Mouse (Mus musculus): ENCODE results near the gene Btbd9. TPM values are rescaled to one million over a fixed set of nuclear protein-coding genes. Genes with fewer than 3 reads are reported as not detected.

The Btbd9 gene
- total and polyA plus RNA-seq, 2 experiments from 2014 or later, result 30.3 to 31.0 TPM

- H3K27me3 ChIP-seq (ENCODE audit: control insufficient read depth, insufficient read depth, low read length), result no peaks in the 10 kb centered on the region
- no peak overlapping the region for H3K4me3 ChIP-seq (ENCODE audit: low read depth, low read length)
- H3K36me3 ChIP-seq (replicated peaks; ENCODE audit: control insufficient read depth, insufficient read depth, low read length), result no peaks in the 10 kb centered on the region
- no peak overlapping the region for H3K4me2 ChIP-seq (ENCODE audit: low read depth, low read length)
- 0 out of 2 replicates have a peak, but pooled peaks cover 4% of the 10 kb centered on the region for H3K4me1 ChIP-seq (ENCODE audit: control insufficient read depth, insufficient read depth)
- WGBS, result 86% methylated on average over 4 of the region's 4 CpGs
- ATAC-seq (ENCODE audit: insufficient read depth, low read depth) (no peak), DNase-seq (ENCODE audit: low spot score) (no peak)
- no peak overlapping the region for H3K27ac ChIP-seq (ENCODE audit: low read depth)
- H3K9ac ChIP-seq (replicated peaks; ENCODE audit: low read depth, low read length), result no peak overlapping the region
- no peaks in the 10 kb centered on the region for H3K9me3 ChIP-seq (replicated peaks; ENCODE audit: control insufficient read depth, low read length)
- TF ChIP-seq CTCF (IDR thresholded peaks at IDR 0.05; ENCODE audit: low read depth), result no peak
- no peak for TF ChIP-seq EP300 (IDR thresholded peaks at IDR 0.05; ENCODE audit: low read depth)
These were observed 313.8 kb downstream of the Btbd9 start for GRCm38 (mm10) chr17:30262440-30262839.

- no peak for DNase-seq (ENCODE audit: low spot score)
- ATAC-seq (ENCODE audit: insufficient read depth, low read depth), result no peak
These were observed 314.3 kb downstream of the Btbd9 start for GRCm38 (mm10) chr17:30261983-30262340.

GRCm38 (mm10) chr17:30261307-30261982 is 314.8 kb downstream of the Btbd9 start:
- Histone ChIP-seq H3K4me3 (ENCODE audit: low read depth, low read length) (no peak overlapping the region), H3K36me3 (replicated peaks; ENCODE audit: control insufficient read depth, insufficient read depth, low read length) (no peaks in the 10 kb centered on the region), H3K9ac (replicated peaks; ENCODE audit: low read depth, low read length) (no peak overlapping the region), H3K27ac (ENCODE audit: low read depth) (no peak overlapping the region), H3K4me1 (ENCODE audit: control insufficient read depth, insufficient read depth) (0 out of 2 replicates have a peak, but pooled peaks cover 4% of the 10 kb centered on the region), H3K9me3 (replicated peaks; ENCODE audit: control insufficient read depth, low read length) (no peaks in the 10 kb centered on the region), H3K4me2 (ENCODE audit: low read depth, low read length) (no peak overlapping the region), H3K27me3 (ENCODE audit: control insufficient read depth, insufficient read depth, low read length) (no peaks in the 10 kb centered on the region)
- no peak for ATAC-seq (ENCODE audit: insufficient read depth, low read depth)
- DNase-seq (ENCODE audit: low spot score), result no peak
- TF ChIP-seq EP300 (IDR thresholded peaks at IDR 0.05; ENCODE audit: low read depth) (no peak), CTCF (IDR thresholded peaks at IDR 0.05; ENCODE audit: low read depth) (no peak)
- 67% methylated on average over 10 of the region's 10 CpGs for WGBS

More at GRCm38 (mm10) chr17:30261983-30262340, 314.3 kb downstream of the Btbd9 start:
- Histone ChIP-seq H3K9me3 (replicated peaks; ENCODE audit: control insufficient read depth, low read length) (no peaks in the 10 kb centered on the region), H3K27me3 (ENCODE audit: control insufficient read depth, insufficient read depth, low read length) (no peaks in the 10 kb centered on the region), H3K27ac (ENCODE audit: low read depth) (no peak overlapping the region), H3K4me3 (ENCODE audit: low read depth, low read length) (no peak overlapping the region), H3K9ac (replicated peaks; ENCODE audit: low read depth, low read length) (no peak overlapping the region), H3K4me2 (ENCODE audit: low read depth, low read length) (no peak overlapping the region), H3K36me3 (replicated peaks; ENCODE audit: control insufficient read depth, insufficient read depth, low read length) (no peaks in the 10 kb centered on the region), H3K4me1 (ENCODE audit: control insufficient read depth, insufficient read depth) (0 out of 2 replicates have a peak, but pooled peaks cover 4% of the 10 kb centered on the region)
- TF ChIP-seq CTCF (IDR thresholded peaks at IDR 0.05; ENCODE audit: low read depth) (no peak), EP300 (IDR thresholded peaks at IDR 0.05; ENCODE audit: low read depth) (no peak)
- WGBS, result 87% methylated on average over 3 of the region's 3 CpGs

DNA sequence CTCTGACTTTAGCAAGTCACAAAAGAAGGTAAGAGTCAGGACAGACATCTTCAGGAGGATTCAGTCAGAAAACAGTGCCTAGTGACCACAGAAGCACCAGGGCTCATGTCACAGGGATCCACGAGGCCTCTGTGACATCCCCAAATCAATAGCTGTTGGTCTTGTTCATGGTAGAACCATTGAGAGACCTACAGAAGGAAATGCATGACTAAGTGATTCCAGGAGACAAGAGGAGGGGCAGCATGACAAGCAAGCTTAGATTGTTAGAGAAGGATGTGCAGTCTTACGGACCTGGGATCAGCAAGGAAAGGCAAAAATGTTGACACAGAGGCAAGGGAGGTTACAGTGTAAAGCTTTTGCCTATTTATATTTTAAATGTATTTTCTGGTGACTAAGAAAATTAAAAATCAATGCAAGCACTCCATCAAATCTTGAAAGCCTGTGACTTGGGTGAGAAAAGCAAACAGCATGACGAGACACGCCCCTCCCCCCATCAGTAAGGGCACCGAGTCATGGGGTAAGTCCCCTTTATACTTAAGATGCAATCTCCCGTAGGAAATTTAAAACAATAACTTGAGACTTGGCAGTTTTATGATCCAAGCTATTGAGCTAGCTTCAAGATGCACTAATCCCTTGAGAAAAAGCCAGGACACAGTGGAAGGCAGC is 315.5 kb downstream of the Btbd9 start:
- TF ChIP-seq EP300 (IDR thresholded peaks at IDR 0.05; ENCODE audit: low read depth), result no peak
- no peak for TF ChIP-seq CTCF (IDR thresholded peaks at IDR 0.05; ENCODE audit: low read depth)
- DNase-seq (ENCODE audit: low spot score), result no peak
- WGBS, result 79% methylated on average over 6 of the region's 6 CpGs
- no peak overlapping the region for H3K27ac ChIP-seq (ENCODE audit: low read depth)
- 0 out of 2 replicates have a peak, but pooled peaks cover 4% of the 10 kb centered on the region for H3K4me1 ChIP-seq (ENCODE audit: control insufficient read depth, insufficient read depth)
- H3K9me3 ChIP-seq (replicated peaks; ENCODE audit: control insufficient read depth, low read length), result no peaks in the 10 kb centered on the region
- no peaks in the 10 kb centered on the region for H3K36me3 ChIP-seq (replicated peaks; ENCODE audit: control insufficient read depth, insufficient read depth, low read length)
- H3K9ac ChIP-seq (replicated peaks; ENCODE audit: low read depth, low read length), result no peak overlapping the region
- H3K27me3 ChIP-seq (ENCODE audit: control insufficient read depth, insufficient read depth, low read length), result no peaks in the 10 kb centered on the region
- H3K4me2 ChIP-seq (ENCODE audit: low read depth, low read length), result no peak overlapping the region
- ATAC-seq (ENCODE audit: insufficient read depth, low read depth), result no peak
- H3K4me3 ChIP-seq (ENCODE audit: low read depth, low read length), result no peak overlapping the region

GRCm38 (mm10) chr17:30259938-30260337 is 316.4 kb downstream of the Btbd9 start:
- Histone ChIP-seq H3K9me3 (replicated peaks; ENCODE audit: control insufficient read depth, low read length) (no peaks in the 10 kb centered on the region), H3K27me3 (ENCODE audit: control insufficient read depth, insufficient read depth, low read length) (no peaks in the 10 kb centered on the region), H3K36me3 (replicated peaks; ENCODE audit: control insufficient read depth, insufficient read depth, low read length) (no peaks in the 10 kb centered on the region), H3K4me3 (ENCODE audit: low read depth, low read length) (no peak overlapping the region), H3K27ac (ENCODE audit: low read depth) (no peak overlapping the region), H3K9ac (replicated peaks; ENCODE audit: low read depth, low read length) (no peak overlapping the region), H3K4me2 (ENCODE audit: low read depth, low read length) (no peak overlapping the region), H3K4me1 (ENCODE audit: control insufficient read depth, insufficient read depth) (peaks cover 8% of the 10 kb centered on the region; the same call in 1 of the 2 replicates)
- ATAC-seq (ENCODE audit: insufficient read depth, low read depth) (no peak), DNase-seq (ENCODE audit: low spot score) (no peak)
- no peak for TF ChIP-seq CTCF (IDR thresholded peaks at IDR 0.05; ENCODE audit: low read depth)
- TF ChIP-seq EP300 (IDR thresholded peaks at IDR 0.05; ENCODE audit: low read depth), result no peak
- 58% methylated on average over 6 of the region's 6 CpGs for WGBS

All from heart, postnatal 0 days (tissue).